Mouse (Mus musculus) heart, embryonic 10.5 days (tissue): ENCODE data around the gene Phlda3. TPM values are rescaled to one million over a fixed set of nuclear protein-coding genes. Genes with fewer than 3 reads are reported as not detected.

Experiments
- DNase-seq: peaks from one replicate; pipeline ENCODE4 v3.0.0-alpha.2; 2017; ENCODE audit warnings: low spot score
- H3K27ac ChIP-seq: fragments of 300-500 bp; sonication (generic); 2 replicates; pipeline ENCODE4 v1.5.1; 2016; ENCODE audit warnings: mild to moderate bottlenecking
- H3K27me3 ChIP-seq: fragments of 300-500 bp; sonication (generic); 2 replicates; pipeline ENCODE4 v1.6.1; 2016; ENCODE audit warnings: mild to moderate bottlenecking; ENCODE audit not compliant: poor library complexity, insufficient read depth, severe bottlenecking
- H3K36me3 ChIP-seq: fragments of 300-500 bp; sonication (generic); 2 replicates; pipeline ENCODE4 v1.6.1; 2016; ENCODE audit warnings: mild to moderate bottlenecking, moderate library complexity
- H3K4me1 ChIP-seq: fragments of 300-500 bp; sonication (generic); 2 replicates; pipeline ENCODE4 v1.6.1; 2016; ENCODE audit warnings: mild to moderate bottlenecking
- H3K4me3 ChIP-seq: fragments of 300-500 bp; sonication (generic); 2 replicates; pipeline ENCODE4 v1.5.1; 2016; ENCODE audit warnings: mild to moderate bottlenecking, moderate library complexity
- H3K9me3 ChIP-seq: fragments of 300-500 bp; sonication (generic); 2 replicates; pipeline ENCODE4 v1.6.1; 2016; ENCODE audit warnings: mild to moderate bottlenecking, moderate library complexity
- WGBS: fragments of 180-500 bp; shearing (Covaris S2); methylation state at CpG from one replicate; pipeline ENCODE4 v1.1.7; 2016; 5-methylcytosine and 5-hydroxymethylcytosine counted together
- polyA plus RNA-seq: library from polyadenylated mRNA; unstranded; fragments of >200 nt; fragmentation: Nextera tagmentation; extraction: Ambion mirVana; gene quantifications from 2 replicates; pipeline ENCODE4 v1.2.1, GENCODE M21; 2016

The Phlda3 gene
- polyA plus RNA-seq, 1 experiment from 2014 or later, result 65.3 TPM

GRCm38 (mm10) chr1:135781220-135781619 lies 15.3 kb downstream of the Phlda3 start:
- Histone ChIP-seq H3K4me1 (peaks cover 39% of the 10 kb centered on the region), H3K9me3 (no peaks in the 10 kb centered on the region), H3K4me3 (no peak overlapping the region), H3K36me3 (no peaks in the 10 kb centered on the region), H3K27ac (no peak overlapping the region), H3K27me3 (0 out of 2 replicates have a peak, but pooled peaks cover 10% of the 10 kb centered on the region)
- DNase-seq, result no peak
- 16% methylated on average over 13 of the region's 13 CpGs for WGBS

- no peak for DNase-seq
- Histone ChIP-seq H3K27me3 (0 out of 2 replicates have a peak, but pooled peaks cover 5% of the 10 kb centered on the region), H3K4me3 (no peak overlapping the region), H3K4me1 (peaks cover 30% of the 10 kb centered on the region), H3K27ac (peak overlapping the region; percentile 33; the same call in 1 of the 2 replicates), H3K9me3 (no peaks in the 10 kb centered on the region), H3K36me3 (no peaks in the 10 kb centered on the region)
- 48% methylated on average over 10 of the region's 10 CpGs for WGBS
Observed at GRCm38 (mm10) chr1:135782816-135783215, 16.9 kb downstream of the Phlda3 start.

- 46% methylated on average over 3 of the region's 3 CpGs for WGBS
- Histone ChIP-seq H3K27me3 (no peaks in the 10 kb centered on the region), H3K4me3 (no peak overlapping the region), H3K4me1 (peaks cover 40% of the 10 kb centered on the region), H3K27ac (no peak overlapping the region), H3K9me3 (no peaks in the 10 kb centered on the region), H3K36me3 (no peaks in the 10 kb centered on the region)
- DNase-seq, result peak; percentile 90
Observed at GRCm38 (mm10) chr1:135787799-135788198, 21.9 kb downstream of the Phlda3 start.

- DNase-seq, result no peak
- Histone ChIP-seq H3K4me3 (peak overlapping the region; percentile 29; the same call in 1 of the 2 replicates), H3K4me1 (peaks cover 45% of the 10 kb centered on the region), H3K9me3 (no peaks in the 10 kb centered on the region), H3K36me3 (no peaks in the 10 kb centered on the region), H3K27ac (peak overlapping the region; percentile 66; the same call in 1 of the 2 replicates), H3K27me3 (no peaks in the 10 kb centered on the region)
- WGBS, result 12% methylated on average over 10 of the region's 10 CpGs
Observed at GRCm38 (mm10) chr1:135788708-135789107, 22.8 kb downstream of the Phlda3 start.

- Histone ChIP-seq H3K4me3 (no peak overlapping the region), H3K27ac (peak overlapping the region; percentile 73; the same call in 1 of the 2 replicates), H3K27me3 (no peaks in the 10 kb centered on the region), H3K9me3 (no peaks in the 10 kb centered on the region), H3K36me3 (no peaks in the 10 kb centered on the region), H3K4me1 (peaks cover 56% of the 10 kb centered on the region)
- WGBS, result 13% methylated on average over 5 of the region's 5 CpGs
- no peak for DNase-seq
Observed at GRCm38 (mm10) chr1:135789815-135790214, 23.9 kb downstream of the Phlda3 start.

GRCm38 (mm10) chr1:135792143-135792939 lies 26.4 kb downstream of the Phlda3 start:
- H3K36me3 ChIP-seq, result no peaks in the 10 kb centered on the region
- H3K27ac ChIP-seq, result peak overlapping the region; percentile 91
- H3K4me3 ChIP-seq, result no peak overlapping the region
- H3K4me1 ChIP-seq, result peaks cover 81% of the 10 kb centered on the region
- H3K27me3 ChIP-seq, result no peaks in the 10 kb centered on the region
- DNase-seq, result no peak
- WGBS, result 66% methylated on average over 13 of the region's 13 CpGs
- no peaks in the 10 kb centered on the region for H3K9me3 ChIP-seq

GRCm38 (mm10) chr1:135793370-135794215 lies 27.7 kb downstream of the Phlda3 start:
- WGBS, result 7% methylated on average over 27 of the region's 27 CpGs
- H3K27ac ChIP-seq, result peak overlapping the region; percentile 91
- no peaks in the 10 kb centered on the region for H3K27me3 ChIP-seq
- no peak for DNase-seq
- peak overlapping the region; percentile 51 for H3K4me3 ChIP-seq
- H3K36me3 ChIP-seq, result no peaks in the 10 kb centered on the region
- peaks cover 84% of the 10 kb centered on the region for H3K4me1 ChIP-seq
- H3K9me3 ChIP-seq, result no peaks in the 10 kb centered on the region

- Histone ChIP-seq H3K4me3 (peak overlapping the region; percentile 51), H3K9me3 (no peaks in the 10 kb centered on the region), H3K36me3 (no peaks in the 10 kb centered on the region), H3K27me3 (no peaks in the 10 kb centered on the region), H3K27ac (peak overlapping the region; percentile 91), H3K4me1 (peaks cover 87% of the 10 kb centered on the region)
- WGBS, result 9% methylated on average over 20 of the region's 20 CpGs
- peak; percentile 90 for DNase-seq
Observed at GRCm38 (mm10) chr1:135794216-135795134, 28.6 kb downstream of the Phlda3 start.

GRCm38 (mm10) chr1:135798492-135798891 lies 32.6 kb downstream of the Phlda3 start:
- Histone ChIP-seq H3K4me1 (peaks cover 93% of the 10 kb centered on the region), H3K4me3 (peak overlapping the region; percentile 73), H3K36me3 (peaks cover 21% of the 10 kb centered on the region), H3K27ac (peak overlapping the region; percentile 97), H3K9me3 (no peaks in the 10 kb centered on the region), H3K27me3 (no peaks in the 10 kb centered on the region)
- 60% methylated on average over 1 of the region's 1 CpGs for WGBS
- no peak for DNase-seq

GRCm38 (mm10) chr1:135799109-135799627 lies 33.2 kb downstream of the Phlda3 start:
- peaks cover 28% of the 10 kb centered on the region for H3K36me3 ChIP-seq
- H3K4me3 ChIP-seq, result peak overlapping the region; percentile 73
- H3K27me3 ChIP-seq, result no peaks in the 10 kb centered on the region
- WGBS, result 10% methylated on average over 8 of the region's 8 CpGs
- H3K9me3 ChIP-seq, result no peaks in the 10 kb centered on the region
- H3K27ac ChIP-seq, result peak overlapping the region; percentile 97
- DNase-seq, result peak; percentile 90
- H3K4me1 ChIP-seq, result peaks cover 93% of the 10 kb centered on the region

- WGBS, result 10% methylated on average over 8 of the region's 8 CpGs
- peaks cover 40% of the 10 kb centered on the region for H3K36me3 ChIP-seq
- H3K9me3 ChIP-seq, result no peaks in the 10 kb centered on the region
- H3K4me1 ChIP-seq, result peaks cover 93% of the 10 kb centered on the region
- DNase-seq, result peak; percentile 97
- peak overlapping the region; percentile 73 for H3K4me3 ChIP-seq
- H3K27ac ChIP-seq, result peak overlapping the region; percentile 97
- no peaks in the 10 kb centered on the region for H3K27me3 ChIP-seq
Observed at GRCm38 (mm10) chr1:135800192-135800950, 34.5 kb downstream of the Phlda3 start.
